Mouse (Mus musculus): ENCODE results near the gene Creb3l4. TPM values are rescaled to one million over a fixed set of nuclear protein-coding genes. Genes with fewer than 3 reads are reported as not detected.
"Not testable (repeated sequence)": the region's sequence is repeated elsewhere in the genome, so short reads cannot be mapped to it uniquely, and the experiment has no call there.

Creb3l4 gene
- polyA plus RNA-seq, 1 experiment from 2014 or later = 12.9 TPM

DNA sequence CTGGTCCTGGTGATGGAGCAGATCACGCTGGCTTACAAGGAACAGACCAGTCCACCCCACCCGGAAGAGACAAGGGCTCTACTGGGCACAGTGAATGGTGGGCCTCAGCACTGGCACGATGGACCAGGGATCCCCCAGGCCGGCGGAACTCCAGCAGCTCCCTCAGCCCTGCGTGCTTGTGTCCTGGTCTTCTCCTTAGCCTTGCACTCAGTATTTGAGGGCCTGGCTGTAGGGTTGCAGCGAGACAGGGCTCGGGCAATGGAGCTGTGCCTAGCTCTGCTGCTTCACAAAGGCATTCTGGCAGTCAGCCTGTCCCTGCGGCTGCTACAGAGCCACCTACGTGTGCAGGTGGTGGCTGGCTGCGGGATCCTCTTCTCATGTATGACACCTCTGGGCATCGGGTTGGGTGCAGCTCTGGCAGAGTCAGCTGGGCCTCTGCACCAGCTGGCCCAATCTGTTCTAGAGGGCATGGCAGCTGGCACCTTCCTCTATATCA lies 8.5 kb upstream of the Creb3l4 start:
- H3K27me3 ChIP-seq; ATAC-seq (ENCODE audit: insufficient number of reproducible peaks, insufficient read depth, low FRiP score, low TSS enrichment, low read depth); H3K4me3 ChIP-seq (replicated peaks); H3K9ac ChIP-seq (replicated peaks); H3K4me2 ChIP-seq; H3K9me3 ChIP-seq; H3K27ac ChIP-seq: not testable (repeated sequence)
- peaks cover 29% of the 10 kb centered on the region for H3K4me1 ChIP-seq (replicated peaks)
- peaks cover 29% of the 10 kb centered on the region for H3K36me3 ChIP-seq
- WGBS = 85% methylated on average over 11 of the region's 12 CpGs

DNA sequence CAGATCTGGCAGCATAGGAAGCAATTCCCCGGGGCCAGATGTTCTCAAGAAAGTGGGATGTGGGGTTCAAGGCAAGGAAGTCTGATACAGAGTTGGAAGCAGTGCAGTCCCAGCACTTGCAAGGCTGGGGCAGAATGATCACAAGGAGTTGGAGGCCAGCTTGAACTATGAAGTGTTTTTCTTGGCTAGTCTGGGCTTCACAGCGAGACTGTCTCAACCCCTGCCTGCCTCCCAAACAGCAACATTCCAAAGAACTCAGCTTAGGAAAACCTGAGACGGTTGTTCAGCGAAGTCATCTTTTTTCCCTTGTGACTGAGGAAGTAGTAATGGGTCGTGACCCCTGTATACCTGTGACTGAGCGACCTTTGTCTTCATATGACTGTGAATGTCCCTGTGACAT lies 7.5 kb upstream of the Creb3l4 start:
- Histone ChIP-seq H3K9me3 (no peaks in the 10 kb centered on the region), H3K9ac (replicated peaks) (no peak overlapping the region), H3K4me1 (replicated peaks) (peaks cover 28% of the 10 kb centered on the region), H3K4me2 (no peak overlapping the region), H3K27ac (no peak overlapping the region), H3K4me3 (replicated peaks) (no peak overlapping the region), H3K36me3 (peaks cover 26% of the 10 kb centered on the region), H3K27me3 (no peaks in the 10 kb centered on the region)
- ATAC-seq (ENCODE audit: insufficient number of reproducible peaks, insufficient read depth, low FRiP score, low TSS enrichment, low read depth) = no peak
- WGBS = 84% methylated on average over 6 of the region's 6 CpGs

DNA sequence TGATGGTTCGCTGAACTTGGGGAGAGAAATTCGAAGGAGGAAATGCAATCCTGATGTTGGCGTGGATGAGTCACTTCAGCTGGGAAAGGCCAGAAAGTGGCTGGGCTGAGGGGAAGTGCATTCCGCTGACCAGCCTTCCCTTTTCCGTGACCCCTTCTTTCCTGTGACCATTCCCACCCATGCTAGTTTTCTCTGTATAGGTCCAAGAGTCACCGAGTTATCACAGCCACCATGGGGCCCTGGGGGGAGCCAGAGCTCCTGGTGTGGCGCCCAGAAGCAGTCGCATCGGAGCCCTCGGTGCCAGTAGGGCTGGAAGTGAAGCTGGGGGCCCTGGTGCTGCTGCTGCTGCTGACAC lies 5.4 kb upstream of the Creb3l4 start:
- Histone ChIP-seq H3K36me3 (peaks cover 26% of the 10 kb centered on the region), H3K4me2 (peak overlapping the region; percentile 80), H3K4me3 (replicated peaks) (peak overlapping the region; percentile 61), H3K9ac (replicated peaks) (peak overlapping the region; percentile 65), H3K9me3 (no peaks in the 10 kb centered on the region), H3K4me1 (replicated peaks) (peaks cover 21% of the 10 kb centered on the region), H3K27me3 (no peaks in the 10 kb centered on the region), H3K27ac (peak overlapping the region; percentile 95)
- no peak for ATAC-seq (ENCODE audit: insufficient number of reproducible peaks, insufficient read depth, low FRiP score, low TSS enrichment, low read depth)
- WGBS = 5% methylated on average over 10 of the region's 10 CpGs

DNA sequence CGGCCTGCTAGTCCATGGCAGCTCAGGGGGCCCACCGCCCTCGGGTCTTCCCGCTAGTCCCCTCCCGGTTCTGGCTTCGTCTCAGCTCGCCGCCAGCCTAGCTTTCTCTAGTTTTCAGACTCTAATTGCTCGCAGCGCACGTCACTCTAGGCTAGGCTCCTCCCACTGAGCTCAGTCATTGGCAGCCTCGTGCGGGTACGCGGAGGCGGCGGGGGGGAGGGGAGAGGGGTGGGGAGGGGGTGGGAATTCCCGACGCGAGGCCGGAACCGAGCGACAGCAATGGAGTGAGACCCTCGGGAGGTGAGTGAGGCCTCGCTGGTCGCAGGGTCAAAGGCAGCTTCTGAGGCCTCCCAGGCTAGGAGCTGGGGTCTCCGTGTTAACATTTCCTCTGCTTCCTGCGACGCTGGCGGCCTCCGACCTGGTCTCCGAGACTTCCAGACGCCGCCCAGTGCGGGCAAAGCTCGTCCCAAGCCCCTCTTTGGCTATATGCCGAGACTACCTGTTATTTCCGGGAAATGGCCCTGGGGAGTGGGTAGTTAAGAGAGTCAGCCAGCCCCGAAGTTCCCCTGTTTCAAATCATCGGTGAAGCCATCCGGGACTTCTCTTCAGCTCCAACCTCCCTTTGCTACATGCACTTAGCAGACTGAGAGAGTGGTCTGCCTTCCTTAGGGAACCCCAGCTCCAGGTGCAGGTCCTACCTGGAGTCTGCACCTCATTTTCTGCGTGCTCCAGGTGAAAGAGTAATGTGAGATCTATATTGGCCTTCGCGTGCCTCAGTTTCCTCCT lies 4.8 kb upstream of the Creb3l4 start, which contains the start of gene Slc39a1:
Gene Slc39a1 (plus strand): TSS at position 213 of the 786 bp plus-strand sequence.
- Histone ChIP-seq H3K9ac (replicated peaks) (peak within 1 kb of the TSS; percentile 65), H3K4me3 (replicated peaks) (peak within 1 kb of the TSS; percentile 61), H3K4me2 (peak within 1 kb of the TSS; percentile 80), H3K4me1 (replicated peaks) (peaks cover 21% of the 10 kb centered on the region), H3K9me3 (no peaks in the 10 kb centered on the region), H3K27me3 (no peaks in the 10 kb centered on the region), H3K36me3 (peaks cover 26% of the 10 kb centered on the region), H3K27ac (peak within 1 kb of the TSS; percentile 95)
- WGBS = 0% methylated on average over 44 of the region's 44 CpGs
- ATAC-seq (ENCODE audit: insufficient number of reproducible peaks, insufficient read depth, low FRiP score, low TSS enrichment, low read depth) = peak; percentile 90

DNA sequence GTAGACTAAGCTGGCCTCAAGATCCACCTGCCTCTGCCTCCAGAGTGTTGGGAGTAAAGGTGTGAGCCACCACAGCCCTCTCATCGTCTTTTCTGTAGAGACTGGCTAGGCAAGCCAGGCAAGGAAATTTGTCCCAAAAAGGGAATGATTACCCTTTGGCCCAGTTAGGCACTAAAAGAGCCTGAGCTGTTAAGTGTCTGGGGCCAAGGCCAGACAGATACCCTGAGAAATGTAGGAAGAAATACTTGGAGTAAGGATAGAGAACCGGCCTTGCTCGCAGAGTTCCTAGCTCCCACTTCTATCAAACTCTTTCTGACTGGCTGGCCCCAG lies 4.3 kb upstream of the Creb3l4 start:
- Histone ChIP-seq H3K9ac (replicated peaks) (peak overlapping the region; percentile 53), H3K27ac (peak overlapping the region; percentile 95), H3K4me2 (peak overlapping the region; percentile 80), H3K9me3 (no peaks in the 10 kb centered on the region), H3K36me3 (peaks cover 26% of the 10 kb centered on the region), H3K4me1 (replicated peaks) (peaks cover 24% of the 10 kb centered on the region), H3K4me3 (replicated peaks) (peak overlapping the region; percentile 61), H3K27me3 (no peaks in the 10 kb centered on the region)
- ATAC-seq (ENCODE audit: insufficient number of reproducible peaks, insufficient read depth, low FRiP score, low TSS enrichment, low read depth) = peak; percentile 17; the same call in 1 of the 2 replicates
- under 1% methylated on average over 3 of the region's 3 CpGs for WGBS

DNA sequence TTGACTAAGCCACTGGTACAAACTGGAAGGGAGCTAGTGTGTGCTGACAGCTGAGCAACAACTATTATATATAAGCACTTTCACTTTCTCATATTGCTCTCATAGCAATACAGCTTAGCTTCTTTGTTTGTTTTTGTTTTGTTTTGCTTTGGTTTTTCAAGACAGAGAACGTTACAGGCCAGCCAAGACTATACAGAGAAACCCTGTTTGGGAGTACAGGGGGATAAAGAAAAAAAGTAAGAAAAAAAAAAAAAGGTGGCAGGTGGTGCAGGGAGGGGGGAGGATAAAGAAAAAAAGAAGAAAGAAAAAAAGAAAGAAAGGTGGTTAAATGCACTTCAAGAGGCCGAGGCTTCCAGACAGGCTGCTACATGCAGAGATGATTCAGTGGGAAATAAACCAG lies 2.1 kb upstream of the Creb3l4 start:
- Histone ChIP-seq H3K27ac (no peak overlapping the region), H3K9ac (replicated peaks) (no peak overlapping the region), H3K9me3 (no peaks in the 10 kb centered on the region), H3K4me1 (replicated peaks) (peaks cover 27% of the 10 kb centered on the region), H3K4me3 (replicated peaks) (no peak overlapping the region), H3K27me3 (no peaks in the 10 kb centered on the region), H3K36me3 (peaks cover 12% of the 10 kb centered on the region), H3K4me2 (no peak overlapping the region)
- no peak for ATAC-seq (ENCODE audit: insufficient number of reproducible peaks, insufficient read depth, low FRiP score, low TSS enrichment, low read depth)
- 67% methylated on average over 2 of the region's 2 CpGs for WGBS

DNA sequence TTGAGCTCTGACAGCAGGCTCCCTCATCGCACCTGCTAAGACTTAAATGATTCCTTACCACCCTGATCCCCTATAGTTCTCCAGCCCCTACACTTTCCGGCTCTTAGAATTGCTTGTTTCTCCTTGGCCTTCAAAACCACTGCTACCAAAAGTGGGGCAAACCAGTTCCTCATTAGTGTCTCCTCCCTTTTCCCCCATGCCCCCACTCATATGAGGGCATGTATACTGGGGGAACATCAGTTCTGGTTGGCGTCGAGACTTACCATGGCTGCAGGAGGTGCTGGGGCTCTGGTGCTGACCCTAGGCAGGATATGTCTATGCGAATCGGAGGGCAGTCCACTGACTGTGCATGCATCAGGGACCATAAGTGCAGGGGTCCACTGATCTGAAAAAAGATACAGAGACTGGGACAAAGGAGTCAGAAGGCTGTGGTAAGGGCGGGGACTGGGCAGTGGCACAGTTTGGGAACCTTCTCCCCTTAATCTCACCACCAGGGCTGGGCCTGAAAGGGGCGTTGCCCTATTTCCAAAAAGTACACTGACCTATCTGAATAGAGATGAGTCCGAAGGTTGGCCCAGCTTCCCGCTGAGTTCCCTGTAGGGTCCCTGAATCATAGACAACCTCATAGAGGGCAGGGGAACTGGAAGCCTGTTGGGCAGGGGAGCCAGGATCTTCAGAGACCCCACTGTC lies 1.5 kb downstream of the Creb3l4 start:
- Histone ChIP-seq H3K27me3 (no peaks in the 10 kb centered on the region), H3K27ac (no peak overlapping the region), H3K9ac (replicated peaks) (no peak overlapping the region), H3K9me3 (no peaks in the 10 kb centered on the region), H3K36me3 (peaks cover 2% of the 10 kb centered on the region; the same call in 1 of the 2 replicates), H3K4me1 (replicated peaks) (peaks cover 11% of the 10 kb centered on the region), H3K4me3 (replicated peaks) (no peak overlapping the region; the same call in 1 of the 2 replicates), H3K4me2 (peak overlapping the region; percentile 69)
- ATAC-seq (ENCODE audit: insufficient number of reproducible peaks, insufficient read depth, low FRiP score, low TSS enrichment, low read depth) = no peak
- WGBS = 85% methylated on average over 10 of the region's 10 CpGs

DNA sequence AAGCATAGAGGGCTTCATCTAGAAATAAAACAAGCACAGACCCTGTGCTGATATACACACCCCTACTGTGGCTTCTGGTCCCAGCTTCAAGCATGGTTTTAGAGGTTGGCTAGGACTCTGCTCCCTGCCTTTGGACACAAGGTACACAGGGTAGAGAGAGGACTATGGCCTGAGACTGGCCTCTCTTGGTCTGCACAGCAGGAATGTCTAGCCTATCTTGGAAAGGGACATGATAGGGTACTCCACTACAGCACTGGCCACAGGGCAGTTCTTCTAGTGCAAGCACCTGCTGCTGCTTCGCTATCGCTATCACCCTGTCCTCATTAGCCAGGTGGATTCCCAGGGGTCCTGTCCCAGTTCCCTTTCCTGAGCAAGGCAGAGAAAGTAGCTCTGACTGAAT lies 2.1 kb downstream of the Creb3l4 start:
- no peak overlapping the region for H3K4me2 ChIP-seq
- no peak overlapping the region for H3K27ac ChIP-seq
- no peaks in the 10 kb centered on the region for H3K9me3 ChIP-seq
- ATAC-seq (ENCODE audit: insufficient number of reproducible peaks, insufficient read depth, low FRiP score, low TSS enrichment, low read depth) = no peak
- no peak overlapping the region for H3K9ac ChIP-seq (replicated peaks)
- H3K4me1 ChIP-seq (replicated peaks) = peaks cover 11% of the 10 kb centered on the region
- no peak overlapping the region for H3K4me3 ChIP-seq (replicated peaks)
- no peaks in the 10 kb centered on the region for H3K27me3 ChIP-seq
- H3K36me3 ChIP-seq = peaks cover 6% of the 10 kb centered on the region
- WGBS = 91% methylated on average over 2 of the region's 2 CpGs

DNA sequence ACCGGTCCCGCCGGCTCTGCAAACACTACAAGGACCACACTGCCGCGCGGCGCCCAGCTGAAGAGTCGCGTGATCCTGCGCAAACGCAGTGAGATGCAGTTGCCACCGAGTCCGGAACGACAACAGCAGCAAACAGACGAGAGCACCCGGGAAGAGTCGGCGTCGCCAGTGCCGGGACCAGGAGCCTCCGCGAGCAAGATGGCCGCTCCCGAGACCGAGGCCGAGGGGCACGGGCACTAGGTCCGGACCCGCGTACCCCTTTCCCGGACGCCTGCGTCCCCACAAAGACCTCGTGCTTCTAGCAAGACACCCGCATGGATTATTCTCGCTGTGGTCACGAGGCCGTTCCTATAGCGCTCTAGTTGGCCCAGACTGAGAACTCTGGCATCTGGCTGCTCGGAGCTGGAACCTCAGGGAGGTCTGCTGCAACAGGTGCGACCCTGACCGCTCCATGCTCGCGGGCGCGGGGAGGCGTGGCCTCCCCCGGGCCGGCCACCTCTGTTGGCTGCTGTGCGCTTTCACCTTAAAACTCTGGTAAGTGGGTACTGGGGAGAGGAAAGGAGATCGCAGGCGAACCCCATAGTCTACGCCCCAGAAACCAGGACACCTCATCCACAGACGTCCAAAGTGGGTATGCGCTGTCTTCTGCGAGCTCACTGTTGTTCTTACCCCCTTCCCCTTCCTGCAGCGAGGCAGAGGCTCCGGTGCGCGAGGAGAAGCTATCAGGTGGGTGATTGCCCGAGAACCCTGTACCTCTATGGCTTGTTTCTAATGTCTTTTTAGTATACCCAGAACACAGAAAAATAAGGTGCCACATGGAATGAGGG lies 11.6 kb downstream of the Creb3l4 start, which contains the start of gene Jtb:
Gene Jtb (plus strand): TSS at position 91 of the 827 bp plus-strand sequence.
- H3K9me3 ChIP-seq = peaks cover 5% of the 10 kb centered on the region; the same call in 1 of the 2 replicates
- peak within 1 kb of the TSS; percentile 88 for H3K4me2 ChIP-seq
- H3K36me3 ChIP-seq = peaks cover 28% of the 10 kb centered on the region
- H3K27ac ChIP-seq = peak within 1 kb of the TSS; percentile 90
- peaks cover 9% of the 10 kb centered on the region for H3K4me1 ChIP-seq (replicated peaks)
- ATAC-seq (ENCODE audit: insufficient number of reproducible peaks, insufficient read depth, low FRiP score, low TSS enrichment, low read depth) = peak; percentile 91
- peak within 1 kb of the TSS; percentile 64 for H3K4me3 ChIP-seq (replicated peaks)
- no peaks in the 10 kb centered on the region for H3K27me3 ChIP-seq
- under 1% methylated on average over 61 of the region's 61 CpGs for WGBS
- peak within 1 kb of the TSS; percentile 78 for H3K9ac ChIP-seq (replicated peaks)

DNA sequence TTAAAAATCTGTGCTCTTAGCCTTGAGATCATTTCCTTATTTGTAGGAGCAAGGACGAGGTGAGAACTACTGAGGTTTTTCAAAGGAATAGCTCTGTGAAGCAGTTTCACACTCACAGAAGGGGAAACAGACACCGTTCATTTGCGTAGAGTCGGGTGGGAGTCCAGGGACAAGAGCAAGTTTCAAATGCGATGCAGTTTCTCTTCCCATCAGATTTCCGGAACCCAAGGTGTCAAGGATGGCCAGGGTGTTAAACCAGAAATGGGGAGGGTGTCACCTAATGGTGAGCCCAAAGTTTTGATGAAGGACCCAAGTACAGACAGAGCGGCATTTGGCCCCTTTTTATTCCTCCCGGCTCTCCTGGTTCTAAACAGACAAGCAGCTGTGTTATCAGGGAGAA lies 12.2 kb downstream of the Creb3l4 start:
- Histone ChIP-seq H3K4me1 (replicated peaks) (peaks cover 9% of the 10 kb centered on the region), H3K4me2 (peak overlapping the region; percentile 88), H3K27ac (peak overlapping the region; percentile 90; the same call in 1 of the 2 replicates), H3K4me3 (replicated peaks) (peak overlapping the region; percentile 64), H3K27me3 (no peaks in the 10 kb centered on the region), H3K36me3 (peaks cover 24% of the 10 kb centered on the region), H3K9me3 (peaks cover 5% of the 10 kb centered on the region; the same call in 1 of the 2 replicates), H3K9ac (replicated peaks) (peak overlapping the region; percentile 78)
- WGBS = 14% methylated on average over 8 of the region's 8 CpGs
- ATAC-seq (ENCODE audit: insufficient number of reproducible peaks, insufficient read depth, low FRiP score, low TSS enrichment, low read depth) = no peak

Measured in limb, embryonic 12.5 days (tissue).